Mouse (Mus musculus) embryonic fibroblast, embryonic 13.5 days (primary cell): ENCODE results near the gene Cnmd. TPM values are rescaled to one million over a fixed set of nuclear protein-coding genes. Genes with fewer than 3 reads are reported as not detected.
A peak's percentile ranks its signal among the peaks of the same experiment; 100 is the strongest.

Source experiments
- H3K27ac ChIP-seq: 2 replicates; pipeline ENCODE4 v1.5.1; 2012; ENCODE audit warnings: low read length, control low read depth, inconsistent platforms; ENCODE audit not compliant: insufficient read depth
- H3K4me1 ChIP-seq: 2 replicates; pipeline ENCODE4 v1.6.1; 2011; ENCODE audit warnings: low read length; ENCODE audit not compliant: control insufficient read depth, insufficient read depth
- H3K4me3 ChIP-seq: 2 replicates; pipeline ENCODE4 v1.5.1; 2011; ENCODE audit warnings: mild to moderate bottlenecking, control low read depth, low read length; ENCODE audit not compliant: insufficient read depth
- CTCF ChIP-seq: IDR thresholded peaks from 2 replicates; pipeline ENCODE4 v1.5.1; 2011; ENCODE audit warnings: mild to moderate bottlenecking, control low read depth, low read length, moderate library complexity, borderline replicate concordance; ENCODE audit not compliant: insufficient read depth
- POLR2A ChIP-seq: IDR thresholded peaks from 2 replicates; pipeline ENCODE4 v1.6.1; 2011; ENCODE audit warnings: low read depth, mild to moderate bottlenecking, control low read depth, low read length, moderate library complexity
- polyA plus RNA-seq: library from polyadenylated mRNA; stranded (reverse); fragments of >200 nt; gene quantifications from 2 replicates; pipeline ENCODE4 v1.2.4, GENCODE M21; 2011; ENCODE audit warnings: low read depth; ENCODE audit not compliant: missing spikeins, insufficient read length

The Cnmd gene
- polyA plus RNA-seq, 1 experiment: not detected

- no peaks in the 10 kb centered on the region for H3K4me1 ChIP-seq
- no peak overlapping the region for H3K27ac ChIP-seq
- no peak overlapping the region for H3K4me3 ChIP-seq
- no peak for TF ChIP-seq POLR2A
- TF ChIP-seq CTCF: no peak
These were observed 55.6 kb downstream of the Cnmd start for GRCm38 (mm10) chr14:79606392-79606791.

GRCm38 (mm10) chr14:79605881-79606280, 56.1 kb downstream of the Cnmd start:
- TF ChIP-seq CTCF (no peak), POLR2A (no peak)
- no peak overlapping the region for H3K27ac ChIP-seq
- H3K4me3 ChIP-seq: no peak overlapping the region
- no peaks in the 10 kb centered on the region for H3K4me1 ChIP-seq

GRCm38 (mm10) chr14:79596602-79597001, 65.4 kb downstream of the Cnmd start:
- 0 out of 2 replicates have a peak, but pooled peaks cover 2% of the 10 kb centered on the region for H3K4me1 ChIP-seq
- H3K4me3 ChIP-seq: no peak overlapping the region
- no peak overlapping the region for H3K27ac ChIP-seq
- no peak for TF ChIP-seq POLR2A
- no peak for TF ChIP-seq CTCF

GRCm38 (mm10) chr14:79594069-79594468, 67.9 kb downstream of the Cnmd start:
- Histone ChIP-seq H3K27ac (no peak overlapping the region), H3K4me1 (peaks cover 2% of the 10 kb centered on the region; the same call in 1 of the 2 replicates), H3K4me3 (no peak overlapping the region)
- no peak for TF ChIP-seq POLR2A
- TF ChIP-seq CTCF: no peak

- Histone ChIP-seq H3K4me3 (no peak overlapping the region), H3K4me1 (peaks cover 2% of the 10 kb centered on the region; the same call in 1 of the 2 replicates), H3K27ac (no peak overlapping the region)
- TF ChIP-seq CTCF (no peak), POLR2A (no peak)
These were observed 70.4 kb downstream of the Cnmd start for GRCm38 (mm10) chr14:79591611-79592010.

GRCm38 (mm10) chr14:79590916-79591315, 71.1 kb downstream of the Cnmd start:
- H3K27ac ChIP-seq: no peak overlapping the region
- no peak for TF ChIP-seq POLR2A
- no peak for TF ChIP-seq CTCF
- H3K4me1 ChIP-seq: no peaks in the 10 kb centered on the region; the same call in 1 of the 2 replicates
- H3K4me3 ChIP-seq: no peak overlapping the region

GRCm38 (mm10) chr14:79589401-79589800, 72.6 kb downstream of the Cnmd start:
- H3K4me3 ChIP-seq: no peak overlapping the region
- no peak for TF ChIP-seq POLR2A
- no peak for TF ChIP-seq CTCF
- no peaks in the 10 kb centered on the region; the same call in 1 of the 2 replicates for H3K4me1 ChIP-seq
- H3K27ac ChIP-seq: no peak overlapping the region

- H3K27ac ChIP-seq: no peak overlapping the region
- no peak for TF ChIP-seq CTCF
- TF ChIP-seq POLR2A: no peak
- H3K4me1 ChIP-seq: no peaks in the 10 kb centered on the region; the same call in 1 of the 2 replicates
- peak overlapping the region; percentile 79 for H3K4me3 ChIP-seq
These were observed 73.4 kb downstream of the Cnmd start for GRCm38 (mm10) chr14:79588534-79588951.

- Histone ChIP-seq H3K4me3 (peak overlapping the region; percentile 79), H3K27ac (peak overlapping the region; percentile 10; the same call in 1 of the 2 replicates), H3K4me1 (no peaks in the 10 kb centered on the region; the same call in 1 of the 2 replicates)
- TF ChIP-seq CTCF (no peak), POLR2A (no peak)
These were observed 74.1 kb downstream of the Cnmd start for GRCm38 (mm10) chr14:79587852-79588229.

Other genes with a start within 250 kb of the Cnmd start
- 4.3 and 6.4 TPM in 2 replicates for gene Kbtbd7, start 235.7 kb downstream of the Cnmd start, polyA plus RNA-seq
- 0.62 and 1.7 TPM in 2 replicates for gene Kbtbd6, start 210.3 kb downstream of the Cnmd start, polyA plus RNA-seq
- gene Elf1, start 181.0 kb downstream of the Cnmd start, polyA plus RNA-seq: 27.8 and 31.1 TPM in 2 replicates
- gene Wbp4, start 180.7 kb downstream of the Cnmd start, polyA plus RNA-seq: 43.9 and 54.1 TPM in 2 replicates
- 186 and 200 TPM in 2 replicates for gene Sugt1, start 74.5 kb downstream of the Cnmd start, polyA plus RNA-seq
- 0.19 TPM in 1 of 2 replicates, not detected in the other for gene Pcdh8, start 109.1 kb upstream of the Cnmd start, polyA plus RNA-seq